Mouse (Mus musculus): Measurements from ENCODE around the gene Map2k6. TPM values are rescaled to one million over a fixed set of nuclear protein-coding genes. Genes with fewer than 3 reads are reported as not detected.

The Map2k6 gene
- polyA plus RNA-seq, 1 experiment from 2014 or later = 23.9 TPM

DNA sequence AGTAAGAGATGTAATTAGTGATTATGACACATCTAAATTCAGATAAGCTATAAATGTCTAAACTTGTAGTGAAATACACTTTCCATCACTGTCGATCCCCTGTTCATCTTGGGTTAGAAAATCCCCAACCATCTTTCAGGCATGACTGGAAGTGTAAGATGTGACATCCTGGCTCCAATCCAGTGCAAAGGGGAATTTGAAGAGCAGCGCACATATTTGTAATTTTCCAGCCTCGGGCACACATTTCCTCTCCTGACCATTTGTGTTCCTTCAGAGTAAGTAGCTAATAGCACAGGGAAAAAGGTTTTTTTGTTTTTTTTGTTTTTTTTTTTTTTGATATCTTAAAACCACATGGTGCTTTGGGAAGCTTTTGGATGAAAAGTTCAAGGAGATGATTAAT, 146.5 kb downstream of the Map2k6 start:
- no peak overlapping the region for H3K4me2 ChIP-seq
- no peaks in the 10 kb centered on the region for H3K9me3 ChIP-seq
- ATAC-seq (replicated peaks) = no peak
- H3K36me3 ChIP-seq (replicated peaks) = no peaks in the 10 kb centered on the region
- H3K4me1 ChIP-seq = no peaks in the 10 kb centered on the region
- H3K27me3 ChIP-seq (replicated peaks) = no peaks in the 10 kb centered on the region
- 85% methylated on average over 3 of the region's 3 CpGs for WGBS
- no peak overlapping the region for H3K27ac ChIP-seq
- no peak overlapping the region for H3K9ac ChIP-seq
- H3K4me3 ChIP-seq = no peak overlapping the region

DNA sequence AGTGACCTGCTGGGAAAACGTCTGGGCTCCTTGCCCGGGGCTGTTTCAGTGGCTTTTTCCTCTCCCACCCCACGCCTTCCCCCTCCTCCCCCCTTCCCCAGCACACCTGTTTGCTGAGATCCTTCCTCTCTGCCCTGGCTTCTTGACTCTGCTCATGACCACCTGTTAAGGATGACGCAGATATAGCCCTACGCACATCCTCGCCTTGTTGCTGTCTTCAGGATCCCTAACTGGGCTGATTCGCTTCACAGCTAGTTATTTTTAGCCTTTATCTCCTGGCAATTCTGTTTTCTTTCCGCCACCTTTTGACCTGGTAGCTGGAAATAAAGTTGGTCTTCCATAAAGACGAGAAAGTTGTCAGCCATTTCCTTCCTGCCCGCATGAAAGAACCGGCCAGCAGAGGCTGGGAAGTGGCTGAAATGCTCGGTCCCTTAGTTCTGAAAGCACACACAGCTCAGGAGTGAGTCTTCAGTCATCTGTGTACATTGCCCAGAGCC, 152.6 kb downstream of the Map2k6 start:
- no peak for ATAC-seq (replicated peaks)

GRCm38 (mm10) chr11:110562320-110563081, 163.6 kb downstream of the Map2k6 start:
- H3K27ac ChIP-seq = no peak overlapping the region
- no peak overlapping the region for H3K9ac ChIP-seq
- no peak for ATAC-seq (replicated peaks)
- H3K9me3 ChIP-seq = no peaks in the 10 kb centered on the region
- H3K27me3 ChIP-seq (replicated peaks) = no peaks in the 10 kb centered on the region
- H3K4me3 ChIP-seq = no peak overlapping the region
- no peaks in the 10 kb centered on the region for H3K36me3 ChIP-seq (replicated peaks)
- H3K4me1 ChIP-seq = no peaks in the 10 kb centered on the region
- H3K4me2 ChIP-seq = no peak overlapping the region
- 89% methylated on average over 12 of the region's 12 CpGs for WGBS

More for the DNA sequence above, 152.6 kb downstream of the Map2k6 start:
- Histone ChIP-seq H3K36me3 (replicated peaks) (no peaks in the 10 kb centered on the region), H3K4me3 (no peak overlapping the region), H3K27ac (no peak overlapping the region), H3K27me3 (replicated peaks) (no peaks in the 10 kb centered on the region), H3K4me2 (no peak overlapping the region), H3K9ac (no peak overlapping the region), H3K4me1 (no peaks in the 10 kb centered on the region), H3K9me3 (no peaks in the 10 kb centered on the region)
- 86% methylated on average over 12 of the region's 12 CpGs for WGBS

DNA sequence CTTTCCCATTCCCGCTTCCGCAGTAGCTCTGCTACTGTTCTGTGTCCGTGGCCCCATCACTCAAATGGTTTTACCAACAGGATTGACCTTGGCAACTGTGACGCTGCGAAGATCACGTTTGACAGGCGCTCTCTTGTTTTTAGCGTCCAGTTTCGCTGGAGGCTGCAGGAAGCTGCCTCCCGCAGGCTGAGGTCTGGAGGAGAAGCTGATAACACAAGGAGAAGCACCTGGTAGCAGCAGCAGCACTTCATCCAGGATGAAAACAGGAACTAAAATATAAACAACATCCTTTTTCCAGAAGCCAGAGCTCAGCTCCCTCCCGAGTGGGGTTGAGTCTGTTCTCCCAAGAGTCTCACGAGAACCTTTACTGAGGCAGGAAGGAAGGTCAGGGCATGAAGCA, 164.3 kb downstream of the Map2k6 start:
- no peaks in the 10 kb centered on the region for H3K4me1 ChIP-seq
- no peak for ATAC-seq (replicated peaks)
- no peak overlapping the region for H3K4me2 ChIP-seq
- WGBS = 68% methylated on average over 12 of the region's 12 CpGs
- H3K9ac ChIP-seq = no peak overlapping the region
- H3K9me3 ChIP-seq = no peaks in the 10 kb centered on the region
- H3K27ac ChIP-seq = no peak overlapping the region
- no peak overlapping the region for H3K4me3 ChIP-seq
- H3K36me3 ChIP-seq (replicated peaks) = no peaks in the 10 kb centered on the region
- no peaks in the 10 kb centered on the region for H3K27me3 ChIP-seq (replicated peaks)

GRCm38 (mm10) chr11:110563801-110564200, 164.9 kb downstream of the Map2k6 start:
- Histone ChIP-seq H3K4me2 (no peak overlapping the region), H3K27ac (no peak overlapping the region), H3K9ac (no peak overlapping the region), H3K27me3 (replicated peaks) (no peaks in the 10 kb centered on the region), H3K4me3 (no peak overlapping the region), H3K9me3 (no peaks in the 10 kb centered on the region), H3K4me1 (no peaks in the 10 kb centered on the region), H3K36me3 (replicated peaks) (no peaks in the 10 kb centered on the region)
- no peak for ATAC-seq (replicated peaks)
- 89% methylated on average over 10 of the region's 10 CpGs for WGBS

DNA sequence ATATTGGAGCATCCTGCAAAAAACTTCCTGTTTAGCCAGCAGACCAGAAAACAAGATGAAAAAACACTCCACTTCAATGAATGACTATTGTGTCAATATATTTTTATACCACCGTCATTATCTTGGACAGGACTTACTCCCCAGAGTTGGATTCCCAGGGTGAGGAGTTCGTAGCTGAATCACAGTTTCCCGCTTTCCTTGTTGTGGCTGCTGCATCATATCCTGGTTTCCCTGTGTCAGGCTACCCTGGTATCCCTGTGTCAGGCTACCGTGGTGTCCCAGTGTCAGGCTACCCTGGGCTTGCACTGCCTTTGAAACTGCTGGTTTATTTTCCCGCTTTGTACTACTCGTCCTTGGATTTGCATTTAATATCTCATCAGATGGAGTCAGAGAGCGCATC, 167.4 kb downstream of the Map2k6 start:
- Histone ChIP-seq H3K27me3 (replicated peaks) (no peaks in the 10 kb centered on the region), H3K4me2 (no peak overlapping the region), H3K27ac (no peak overlapping the region), H3K4me1 (no peaks in the 10 kb centered on the region), H3K9me3 (no peaks in the 10 kb centered on the region), H3K4me3 (no peak overlapping the region), H3K9ac (no peak overlapping the region), H3K36me3 (replicated peaks) (no peaks in the 10 kb centered on the region)
- WGBS = 91% methylated on average over 7 of the region's 7 CpGs
- no peak for ATAC-seq (replicated peaks)

GRCm38 (mm10) chr11:110572548-110572947, 173.6 kb downstream of the Map2k6 start:
- 0 out of 2 replicates have a peak, but pooled peaks have one; percentile 54 for ATAC-seq (replicated peaks)
- H3K27me3 ChIP-seq (replicated peaks) = no peaks in the 10 kb centered on the region
- H3K9ac ChIP-seq = no peak overlapping the region
- WGBS = 53% methylated on average over 10 of the region's 10 CpGs
- H3K36me3 ChIP-seq (replicated peaks) = no peaks in the 10 kb centered on the region
- no peak overlapping the region for H3K4me3 ChIP-seq
- H3K9me3 ChIP-seq = no peaks in the 10 kb centered on the region
- no peak overlapping the region for H3K27ac ChIP-seq
- H3K4me2 ChIP-seq = no peak overlapping the region
- H3K4me1 ChIP-seq = no peaks in the 10 kb centered on the region

Other genes starting within 250 kb of the Map2k6 start
- 3.6 and 4.2 TPM in 2 replicates for gene Abca9, start 230.9 kb upstream of the Map2k6 start, polyA plus RNA-seq (2015; fragmentation: Nextera tagmentation; extraction: Ambion mirVana)
- gene Abca6, start 147.3 kb upstream of the Map2k6 start, polyA plus RNA-seq (2015; fragmentation: Nextera tagmentation; extraction: Ambion mirVana) = 0.14 and 0.17 TPM in 2 replicates
- 9.4 and 9.6 TPM in 2 replicates for gene Abca5, start 61.4 kb upstream of the Map2k6 start, polyA plus RNA-seq (2015; fragmentation: Nextera tagmentation; extraction: Ambion mirVana)

Data from midbrain, embryonic 15.5 days (tissue).